Mouse (Mus musculus) left cerebral cortex, postnatal 25 days (tissue): Measurements from ENCODE around the gene Tmprss15. TPM values are rescaled to one million over a fixed set of nuclear protein-coding genes. Genes with fewer than 3 reads are reported as not detected.

Source experiments
- DNase-seq, 2 experiments: peaks; one replicate each; pipeline ENCODE4 v3.0.0; 2022; ENCODE audit warnings: low spot score in 2 of 2, mixed read lengths in 1 of 2
- intact Hi-C: fragments of 180-260 bp; cut with DNase I; formaldehyde crosslinking; loops from one replicate; pipeline ENCODE4 v1.15.1; 2025
- total RNA-seq, 2 experiments: library from RNA; stranded (reverse); gene quantifications; 2 replicates each; pipeline ENCODE4 v1.2.3; 2021

Tmprss15 gene
- under 1 TPM in 1 of 2 experiments, not detected in 1; 0.11 TPM for total RNA-seq

- intact Hi-C loops = no loop called here
- no peak for DNase-seq
These were observed at the start of gene Tmprss15 for GRCm38 (mm10) chr16:79090997-79091396. Gene Tmprss15, minus strand, starts transcription at chr16:79091097.

GRCm38 (mm10) chr16:79114879-79115278 is 24.0 kb upstream of the Tmprss15 start:
- intact Hi-C loops = no loop called here
- DNase-seq = no peak

GRCm38 (mm10) chr16:79109516-79109915 is 18.6 kb upstream of the Tmprss15 start:
- intact Hi-C loops = no loop called here
- DNase-seq = no peak

GRCm38 (mm10) chr16:79108969-79109368 is 18.1 kb upstream of the Tmprss15 start:
- intact Hi-C loops = no loop called here
- DNase-seq = no peak

GRCm38 (mm10) chr16:79100325-79100724 is 9.4 kb upstream of the Tmprss15 start:
- intact Hi-C loops = no loop called here
- no peak for DNase-seq

- intact Hi-C loops = no loop called here
- no peak for DNase-seq
These were observed 7.4 kb upstream of the Tmprss15 start for GRCm38 (mm10) chr16:79098321-79098720.

- no peak for DNase-seq
- intact Hi-C loops = no loop called here
These were observed 4.3 kb downstream of the Tmprss15 start for GRCm38 (mm10) chr16:79086550-79086949.

- intact Hi-C loops = no loop called here
- no peak for DNase-seq
These were observed 27.0 kb downstream of the Tmprss15 start for GRCm38 (mm10) chr16:79063848-79064247.

- intact Hi-C loops = loop anchor here (2.0 to 10.0 kb wide), 2 partner anchors 90 to 424 kb away; no protein-coding TSS in a partner anchor
These were observed 31.9 kb downstream of the Tmprss15 start for GRCm38 (mm10) chr16:79058775-79059558.

GRCm38 (mm10) chr16:79032593-79032992 is 58.3 kb downstream of the Tmprss15 start:
- intact Hi-C loops = no loop called here
- DNase-seq = no peak

More at GRCm38 (mm10) chr16:79058775-79059558, 31.9 kb downstream of the Tmprss15 start:
- DNase-seq = peak; percentile 41 to 57

GRCm38 (mm10) chr16:79002812-79003211 is 88.1 kb downstream of the Tmprss15 start:
- intact Hi-C loops = no loop called here

GRCm38 (mm10) chr16:79001679-79002078 is 89.2 kb downstream of the Tmprss15 start:
- no peak for DNase-seq
- intact Hi-C loops = no loop called here

More at GRCm38 (mm10) chr16:79002812-79003211, 88.1 kb downstream of the Tmprss15 start:
- DNase-seq = no peak

GRCm38 (mm10) chr16:78976384-78976783 is 114.5 kb downstream of the Tmprss15 start:
- intact Hi-C loops = loop anchor here (10.0 kb wide), 1 partner anchor 188 kb away; no protein-coding TSS in a partner anchor
- no peak for DNase-seq

GRCm38 (mm10) chr16:78974099-78974498 is 116.8 kb downstream of the Tmprss15 start:
- intact Hi-C loops = loop anchor here (10.0 kb wide), 1 partner anchor 191 kb away; no protein-coding TSS in a partner anchor
- DNase-seq = no peak

GRCm38 (mm10) chr16:78969091-78969731 is 121.7 kb downstream of the Tmprss15 start:
- intact Hi-C loops = loop anchor here (2.0 kb wide), 1 partner anchor 90 kb away; no protein-coding TSS in a partner anchor

GRCm38 (mm10) chr16:78957434-78957833 is 133.5 kb downstream of the Tmprss15 start:
- DNase-seq = no peak
- intact Hi-C loops = no loop called here

More at GRCm38 (mm10) chr16:78969091-78969731, 121.7 kb downstream of the Tmprss15 start:
- peak in 1 of 2 experiments; percentile 25 for DNase-seq

- DNase-seq = peak in 1 of 2 experiments; percentile 14
- intact Hi-C loops = loop anchor here (2.0 to 5.0 kb wide), 3 partner anchors 306 to 498 kb away; no protein-coding TSS in a partner anchor
These were observed 140.5 kb downstream of the Tmprss15 start for GRCm38 (mm10) chr16:78950359-78950758.

- intact Hi-C loops = no loop called here
- DNase-seq = no peak
These were observed 153.1 kb downstream of the Tmprss15 start for GRCm38 (mm10) chr16:78937755-78938154.

GRCm38 (mm10) chr16:78934298-78934697 is 156.6 kb downstream of the Tmprss15 start:
- no peak for DNase-seq
- intact Hi-C loops = no loop called here

GRCm38 (mm10) chr16:78931287-78932025 is 159.4 kb downstream of the Tmprss15 start:
- DNase-seq = no peak
- intact Hi-C loops = no loop called here
